Mouse (Mus musculus) lung, adult 2 months (tissue): ENCODE data around the gene Tnr.

Source experiments
- CTCF ChIP-seq: fragments of 200-500 bp; IDR thresholded peaks from 2 replicates; pipeline ENCODE4 v1.5.1; 2011; ENCODE audit warnings: mild to moderate bottlenecking, low read length, control low read depth; ENCODE audit not compliant: insufficient read depth
- POLR2A ChIP-seq: fragments of 200-500 bp; IDR thresholded peaks from 2 replicates; pipeline ENCODE4 v1.6.1; 2011; ENCODE audit warnings: low read depth, mild to moderate bottlenecking, control low read depth, low read length, borderline replicate concordance; ENCODE audit errors: extremely low read depth

DNA sequence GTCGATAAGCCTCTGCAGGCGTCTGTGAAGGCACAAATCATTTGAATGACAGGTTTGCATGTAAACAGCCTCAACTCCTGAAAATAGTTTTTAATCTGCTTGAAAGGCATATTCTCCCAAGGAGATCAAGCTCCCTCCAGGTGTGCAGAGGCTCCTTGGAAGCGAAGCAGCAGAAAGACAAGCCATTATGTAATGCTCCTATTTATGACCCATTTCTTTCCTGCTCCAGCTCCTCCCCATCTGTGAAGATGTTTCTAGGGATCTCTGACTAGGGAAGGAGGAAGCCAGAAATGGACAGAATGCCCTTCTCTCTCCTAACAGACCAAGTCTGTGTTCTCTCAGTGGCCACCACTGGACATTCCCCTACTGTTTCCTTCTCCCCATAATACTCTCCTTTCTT lies 38.0 kb downstream of the Tnr start:
- TF ChIP-seq CTCF, result no peak
- TF ChIP-seq POLR2A, result no peak
